Mouse (Mus musculus) adipose tissue, adult 10 weeks (tissue): ENCODE results near the gene Wbp2. TPM values are rescaled to one million over a fixed set of nuclear protein-coding genes. Genes with fewer than 3 reads are reported as not detected.

Source experiments
- polyA plus RNA-seq: library from polyadenylated mRNA; stranded (reverse); fragments of 350-450 nt; fragmentation: Illumina TruSeq; extraction: RNeasy Lipid Tissue Mini Kit (QIAGEN cat#74804); gene quantifications from one replicate; pipeline ENCODE4 v1.2.3, GENCODE M21; 2014; ENCODE audit warnings: low read depth, low replicate concordance

The Wbp2 gene
- polyA plus RNA-seq, result 150 TPM

DNA sequence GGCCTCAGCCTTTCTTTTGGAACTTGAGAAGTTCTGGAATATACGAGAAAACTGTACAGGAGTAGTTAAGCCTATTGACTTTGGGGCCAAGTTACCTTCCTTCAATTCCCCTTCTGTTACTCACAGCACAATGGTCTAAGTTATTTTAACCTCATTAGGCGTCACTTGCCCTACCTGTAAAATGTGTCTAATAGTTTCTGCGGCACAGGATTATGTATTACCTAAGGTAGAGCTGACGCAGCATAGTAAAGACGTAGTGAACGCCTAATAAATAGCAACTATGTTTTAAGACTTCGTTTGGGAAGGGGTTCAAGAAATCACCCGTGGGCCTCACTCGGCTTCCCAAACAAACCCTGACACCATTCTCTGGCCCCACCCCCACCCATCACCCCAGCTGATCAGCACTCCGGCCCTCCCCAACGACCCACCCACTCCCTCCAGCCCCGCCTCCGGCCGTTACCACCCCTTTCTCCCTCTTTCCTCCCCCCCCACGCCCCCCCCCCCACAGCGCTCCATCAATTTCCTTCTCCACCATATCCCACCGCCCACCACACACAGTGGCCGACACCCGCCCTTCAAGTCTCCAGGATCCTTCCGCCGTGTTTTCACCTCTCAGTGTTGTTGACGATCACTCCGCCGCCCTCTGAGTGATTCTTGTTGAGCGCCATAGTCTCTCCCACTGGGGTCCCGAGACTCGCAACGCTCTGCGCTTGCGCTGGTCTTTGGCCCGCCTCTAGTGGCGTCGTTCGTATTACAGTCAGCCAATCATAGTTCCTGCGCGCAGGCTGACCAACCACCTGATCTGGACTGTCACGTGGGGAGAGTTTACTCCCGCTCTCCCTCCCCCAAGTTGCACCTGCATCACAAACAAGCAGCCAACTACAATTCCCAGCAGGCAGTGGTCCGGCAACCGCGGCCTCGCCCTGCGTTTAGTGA, at the start of gene Wbp2:
Gene Wbp2 (minus strand): TSS at position 738 of the 936 bp plus-strand sequence.

DNA sequence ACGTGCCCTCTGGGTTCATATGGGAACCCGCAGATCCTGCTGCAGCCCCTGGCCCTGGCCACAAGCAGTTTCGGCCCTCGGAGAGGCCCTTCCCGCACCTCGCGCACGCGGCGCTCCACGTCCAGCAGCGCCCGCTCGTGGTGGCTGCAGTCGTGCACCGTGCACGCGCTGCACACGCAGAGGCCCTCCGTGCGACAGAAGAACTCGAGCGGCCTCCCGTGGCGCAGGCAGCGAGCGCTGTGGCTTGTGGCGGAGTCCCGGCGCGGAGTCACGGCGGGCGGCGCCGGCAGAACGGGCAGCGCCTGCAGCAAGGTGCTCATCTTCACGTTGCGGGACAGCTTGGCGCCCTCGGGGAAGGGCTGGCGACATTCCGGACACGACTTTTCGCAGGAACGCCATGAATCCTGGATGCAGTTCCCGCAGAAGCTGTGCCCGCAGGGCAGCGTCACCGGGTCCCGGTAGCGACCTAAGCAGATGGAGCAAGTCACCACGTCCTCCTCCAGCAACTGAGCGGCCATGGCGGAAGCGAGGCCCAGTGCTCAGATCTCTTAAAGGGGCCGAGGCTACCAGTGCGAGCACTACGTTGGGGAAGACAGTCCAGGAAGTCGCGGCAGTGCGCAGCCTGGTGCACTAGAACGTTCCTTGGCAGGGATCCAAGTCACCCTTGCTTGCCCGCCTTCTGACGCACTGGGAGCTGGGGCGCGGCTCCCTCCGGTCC, 43.9 kb upstream of the Wbp2 start, which contains the start of gene Trim65:
Gene Trim65 (minus strand): TSS at position 641 of the 718 bp plus-strand sequence.

DNA sequence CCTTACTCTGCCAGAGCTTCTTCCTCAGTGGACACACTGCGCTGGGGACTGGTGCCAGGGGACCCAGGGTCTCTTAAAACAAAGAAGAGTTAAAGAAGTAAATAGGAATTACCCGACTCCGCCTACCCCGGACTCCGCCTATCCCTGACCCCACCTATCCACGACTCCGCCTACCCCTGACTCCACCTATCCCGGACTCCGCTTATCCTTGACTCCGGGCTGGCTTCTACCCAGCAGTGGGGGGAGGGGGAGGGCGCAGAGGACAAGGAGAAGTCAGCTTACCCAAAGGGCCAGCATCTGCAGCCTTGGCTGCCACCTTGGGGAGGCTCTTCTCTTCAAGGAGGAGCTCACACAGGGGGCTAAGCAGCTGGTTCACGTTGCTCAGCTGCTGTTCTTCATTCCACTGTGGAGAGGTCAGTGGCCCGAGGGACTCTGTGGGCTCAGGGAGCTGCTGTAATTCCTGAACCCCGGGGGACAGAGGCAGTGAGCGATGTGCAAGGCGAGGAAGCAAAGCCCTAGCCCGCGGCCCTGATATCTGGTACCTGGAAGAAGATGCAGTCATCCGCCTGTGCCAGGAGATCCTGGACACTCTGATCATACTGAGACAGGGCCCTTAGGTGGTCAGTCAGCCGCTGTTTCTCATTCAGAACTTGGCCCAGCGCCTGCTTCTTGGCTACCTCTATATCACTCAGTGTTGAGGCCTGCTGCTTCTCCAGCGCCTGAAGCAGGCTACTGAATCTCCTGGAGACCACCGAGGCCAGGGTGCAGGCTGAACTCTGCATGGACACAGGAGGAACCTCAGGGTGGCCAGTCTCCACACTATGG, 40.6 kb upstream of the Wbp2 start, which contains the start of gene Trim47:
Gene Trim47 (minus strand): TSS at position 55 of the 825 bp plus-strand sequence.

DNA sequence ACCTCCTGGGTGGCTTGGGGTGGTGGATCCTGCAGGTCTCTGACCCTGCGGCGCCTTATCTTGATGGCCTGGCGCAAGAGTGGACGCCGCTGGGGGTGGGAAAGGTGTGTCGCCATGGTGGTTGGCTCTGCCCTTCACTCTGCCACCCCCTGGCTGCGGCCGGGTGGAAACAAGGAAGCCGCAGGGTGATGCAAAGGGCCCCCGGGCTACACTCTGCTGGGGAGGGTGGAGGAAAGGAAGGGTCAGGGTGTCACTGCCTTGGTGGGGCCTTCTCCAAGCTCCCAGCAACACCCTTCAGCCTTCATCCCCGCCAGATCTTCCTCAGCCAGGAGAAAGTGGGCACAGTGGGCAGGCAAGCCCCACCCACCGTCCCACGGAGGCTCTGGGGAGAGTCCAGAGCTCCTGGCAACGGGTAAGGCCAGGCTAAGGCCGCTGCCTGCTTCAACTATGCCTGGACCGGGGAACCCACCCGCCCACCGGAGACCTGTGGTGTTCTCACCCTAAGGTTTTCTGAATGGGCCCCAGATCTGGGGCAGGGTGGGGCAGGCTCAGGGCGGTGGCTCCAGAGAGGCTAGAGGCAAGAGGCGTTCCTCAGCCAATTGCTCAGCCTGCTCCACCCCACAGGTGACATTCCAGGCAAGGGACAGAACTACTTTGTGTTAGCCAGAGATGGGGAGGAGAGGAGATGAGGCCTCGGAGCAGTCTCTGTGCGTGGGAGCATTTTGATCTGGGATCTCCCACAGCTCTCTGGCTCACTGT, 9.2 kb downstream of the Wbp2 start, which contains the start of gene Unc13d:
Gene Unc13d (minus strand): TSS at position 516 of the 759 bp plus-strand sequence.

DNA sequence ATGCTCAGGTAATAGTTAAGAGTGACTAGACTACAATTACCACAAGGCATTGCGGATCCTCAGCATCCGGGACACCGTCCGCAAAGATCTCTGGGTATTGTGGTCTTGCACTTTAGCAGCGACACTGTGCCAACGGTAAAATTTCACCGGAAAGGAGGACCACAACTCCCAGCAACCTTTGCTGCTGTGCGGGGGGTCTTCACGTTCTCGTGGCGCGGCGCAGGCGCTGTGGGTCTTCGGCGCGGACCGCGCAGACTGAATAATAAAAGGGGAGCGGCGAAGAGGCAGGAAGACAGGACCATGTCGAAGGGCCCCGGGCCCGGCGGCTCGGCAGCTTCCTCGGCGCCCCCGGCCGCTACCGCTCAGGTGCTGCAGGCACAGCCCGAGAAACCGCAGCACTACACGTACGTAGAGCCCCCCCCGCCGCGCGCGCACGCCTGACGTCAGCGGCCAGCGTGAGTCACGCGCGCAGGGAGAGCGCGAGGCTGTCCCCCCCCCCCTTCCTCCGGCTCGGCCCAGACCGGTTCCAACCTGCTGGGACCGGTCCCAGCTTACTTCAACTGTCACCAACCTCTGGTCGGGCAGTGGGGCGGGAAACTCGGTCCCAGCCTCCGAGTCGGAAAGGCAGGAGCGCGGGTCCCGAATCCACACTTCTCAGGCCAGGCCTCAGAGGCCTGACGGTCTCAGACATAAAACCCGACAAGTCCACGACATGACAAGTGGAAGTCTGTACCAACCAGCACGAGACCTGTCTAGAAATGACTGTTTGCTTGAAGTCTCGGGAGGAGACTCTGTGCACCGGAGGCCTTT, 56.5 kb downstream of the Wbp2 start, which contains the start of gene Unk:
Gene Unk (plus strand): TSS at position 235 of the 810 bp plus-strand sequence.

Other genes starting within 250 kb of the Wbp2 start
- 13.7 TPM for gene Myo15b, start 228.6 kb downstream of the Wbp2 start, polyA plus RNA-seq
- 13.8 TPM for gene Smim5, start 187.0 kb downstream of the Wbp2 start, polyA plus RNA-seq
- 1.4 TPM for gene Smim6, start 175.0 kb downstream of the Wbp2 start, polyA plus RNA-seq
- 30.6 TPM for gene Sap30bp, start 153.7 kb downstream of the Wbp2 start, polyA plus RNA-seq
- gene Recql5, start 153.5 kb downstream of the Wbp2 start, polyA plus RNA-seq, result 22.9 TPM
- gene Itgb4, start 112.3 kb downstream of the Wbp2 start, polyA plus RNA-seq, result 7.7 TPM
- gene Galk1, start 74.3 kb downstream of the Wbp2 start, polyA plus RNA-seq, result 36.9 TPM
- 364 TPM for gene H3f3b, start 59.0 kb downstream of the Wbp2 start, polyA plus RNA-seq
- gene Unk, start 56.7 kb downstream of the Wbp2 start, polyA plus RNA-seq, result 20.0 TPM
- gene Unc13d, start 9.0 kb downstream of the Wbp2 start, polyA plus RNA-seq, result 1.3 TPM
- 27.7 TPM for gene Trim47, start 40.2 kb upstream of the Wbp2 start, polyA plus RNA-seq
- gene Trim65, start 44.1 kb upstream of the Wbp2 start, polyA plus RNA-seq, result 6.0 TPM
- 40.8 TPM for gene Mrpl38, start 51.9 kb upstream of the Wbp2 start, polyA plus RNA-seq
- gene Fbf1, start 81.2 kb upstream of the Wbp2 start, polyA plus RNA-seq, result 39.1 TPM
- gene Ten1, start 111.9 kb upstream of the Wbp2 start, polyA plus RNA-seq, result 46.2 TPM
- gene Acox1, start 112.0 kb upstream of the Wbp2 start, polyA plus RNA-seq, result 213 TPM
- 2.0 TPM for gene Evpl, start 151.1 kb upstream of the Wbp2 start, polyA plus RNA-seq
- gene Srp68, start 187.2 kb upstream of the Wbp2 start, polyA plus RNA-seq, result 58.9 TPM
- gene Galr2, start 193.9 kb upstream of the Wbp2 start, polyA plus RNA-seq, result 1.4 TPM
- 43.2 TPM for gene Exoc7, start 220.2 kb upstream of the Wbp2 start, polyA plus RNA-seq
- gene Foxj1, start 248.4 kb upstream of the Wbp2 start, polyA plus RNA-seq, result 16.9 TPM